In genomic region chr10:62279671-62280070, GRCm38 (mm10) we compare ENCODE assay signal across 23 mouse cellular contexts. TPM values are rescaled to one million over a fixed set of nuclear protein-coding genes. Genes with fewer than 3 reads are reported as not detected.
"Had no signal": no experiment of that assay in that cellular context is flagged by ENCODE, and none has a peak within 500 bp of the region (broad histone marks: within the 10 kb centered on the region; RNA-seq: fewer than 3 reads in every experiment).

No protein-coding gene starts in this region.

- H3K9me3 ChIP-seq: limb, embryonic 13.5 days; liver, embryonic 15.5 days; lung, embryonic 15.5 days; megakaryocyte, embryonic 14.5 days; midbrain, embryonic 10.5 days; midbrain, embryonic 13.5 days; neural tube, embryonic 13.5 days had no signal

- H3K9ac ChIP-seq: limb, embryonic 13.5 days; liver, embryonic 15.5 days; lung, embryonic 15.5 days; midbrain, embryonic 13.5 days; neural tube, embryonic 13.5 days had no signal

- DNase-seq: kidney, postnatal 25 days; layer of hippocampus, postnatal 36 days; left cerebral cortex, postnatal 4 days; lung, adult 18-20 months; lung, postnatal 10 days; lung, postnatal 36 days; right cerebral cortex, postnatal 25 days; spleen, adult 18-20 months; thymus, postnatal 25 days had no signal

- H3K4me1 ChIP-seq: limb, embryonic 13.5 days; liver, embryonic 15.5 days; lung, embryonic 15.5 days; midbrain, embryonic 10.5 days; midbrain, embryonic 13.5 days; neural tube, embryonic 13.5 days had no signal

- H3K4me2 ChIP-seq: limb, embryonic 13.5 days; liver, embryonic 11.5 days; liver, embryonic 15.5 days; lung, embryonic 15.5 days; midbrain, embryonic 13.5 days; neural tube, embryonic 13.5 days had no signal

- H3K27ac ChIP-seq: left cerebral cortex, adult 2 months; liver, embryonic 15.5 days; lung, embryonic 15.5 days; midbrain, embryonic 10.5 days; midbrain, embryonic 13.5 days; neural tube, embryonic 13.5 days had no signal

- ATAC-seq: intestine, postnatal 0 days; midbrain, embryonic 13.5 days; midbrain, embryonic 16.5 days had no signal

- H3K27me3 ChIP-seq: limb, embryonic 13.5 days; liver, embryonic 15.5 days; lung, embryonic 15.5 days; megakaryocyte, embryonic 14.5 days; midbrain, embryonic 13.5 days; neural tube, embryonic 13.5 days had no signal

- H3K4me3 ChIP-seq: left cerebral cortex, adult 2 months; limb, embryonic 13.5 days; liver, embryonic 15.5 days; lung, embryonic 15.5 days; megakaryocyte, embryonic 14.5 days; midbrain, embryonic 10.5 days; midbrain, embryonic 13.5 days; myocyte; neural tube, embryonic 13.5 days had no signal

RNA-seq across cellular contexts. Expression of gene Tacr2, which starts 27.4 kb away (rescaled TPM):
- total RNA-seq: layer of hippocampus, postnatal 36 days; left cerebral cortex, postnatal 4 days; monocyte, adult 5-6 weeks; neutrophil, adult 5-6 weeks had no signal
- polyA plus RNA-seq: limb, embryonic 13.5 days; liver, embryonic 11.5 days; liver, embryonic 15.5 days; midbrain, embryonic 10.5 days; midbrain, embryonic 13.5 days; midbrain, embryonic 16.5 days had no signal
